Mouse (Mus musculus): Measurements from ENCODE around the gene Drg1.
A peak's percentile ranks its signal among the peaks of the same experiment; 100 is the strongest.

Gene Drg1

DNA sequence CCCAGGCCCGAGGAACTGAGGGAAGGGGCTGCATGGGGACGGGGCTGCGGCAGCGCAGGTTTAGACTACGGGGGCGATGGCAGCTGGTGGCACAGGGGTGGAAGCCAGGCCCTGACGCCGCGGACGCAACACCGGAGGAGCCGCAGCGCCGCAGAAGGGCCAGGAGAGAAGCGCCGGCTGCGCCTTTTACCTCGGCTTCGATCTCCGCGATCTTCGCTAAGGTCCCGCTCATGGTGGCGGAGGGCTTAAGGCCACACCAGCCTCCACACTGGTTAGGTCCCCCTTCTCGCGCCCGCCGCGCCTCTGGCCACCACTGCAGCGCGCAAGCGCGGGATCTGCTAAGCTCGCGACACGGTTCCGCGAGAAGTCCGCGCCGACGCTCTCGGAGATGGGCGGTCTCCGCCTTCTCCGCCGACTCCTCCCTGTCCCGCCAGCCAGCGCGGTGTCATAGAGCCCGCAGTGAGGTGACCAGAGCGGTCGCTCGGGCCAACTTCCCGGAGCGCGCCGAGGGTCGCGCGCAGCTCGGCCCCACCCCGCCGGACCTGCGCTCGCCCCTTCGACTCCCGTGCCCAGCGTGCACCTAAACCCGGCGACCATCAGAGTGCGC, at the start of gene Drg1:
Gene Drg1, minus strand, starts transcription at position 337 of the 607 bp plus-strand sequence.
- peak; percentile 95 to 97 for DNase-seq (ENCODE audit: inconsistent age in 2 of 2, low spot score in 1 of 2)

DNA sequence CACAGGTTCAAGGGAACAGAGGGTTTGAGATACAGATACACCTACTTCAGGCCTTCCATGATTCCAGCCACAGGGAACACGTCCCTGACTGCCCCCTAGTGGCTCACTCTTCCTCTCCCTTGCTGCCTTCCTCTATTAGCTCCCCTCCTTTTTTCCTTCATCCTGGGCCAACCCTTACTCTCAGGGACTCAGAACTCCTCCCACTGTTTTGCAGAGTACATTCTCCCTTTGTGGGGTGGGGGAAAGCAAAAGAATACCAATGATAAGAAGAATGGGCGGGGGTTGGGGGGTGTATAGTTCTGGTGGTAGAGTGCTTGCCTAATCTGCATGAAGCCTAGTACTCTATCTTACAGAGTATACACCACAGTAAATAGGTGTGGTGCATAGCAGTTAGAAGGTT, 47.9 kb upstream of the Drg1 start:
- DNase-seq (ENCODE audit: inconsistent age in 2 of 2, low spot score in 1 of 2), result peak; percentile 70 to 91

DNA sequence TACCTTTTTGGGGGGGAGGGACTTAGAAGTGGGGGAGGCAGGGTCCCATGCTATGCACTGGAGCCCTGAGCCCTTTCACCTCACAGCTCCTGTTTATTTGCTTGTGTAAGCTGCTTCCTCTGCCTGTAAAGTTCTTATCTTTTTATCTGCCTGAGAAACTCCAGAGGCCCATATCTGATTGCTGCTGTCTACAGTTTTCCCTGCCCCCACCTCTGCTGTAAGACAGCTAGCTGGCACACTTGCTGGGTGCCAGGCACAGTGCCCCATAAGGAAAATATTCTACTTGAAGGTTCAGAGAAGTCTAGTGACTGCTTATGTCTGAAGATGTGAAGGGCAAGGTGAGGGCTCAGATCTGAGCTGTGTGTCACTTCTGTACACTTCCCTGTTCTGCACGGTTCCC, 47.1 kb upstream of the Drg1 start:
- no peak for DNase-seq (ENCODE audit: inconsistent age in 2 of 2, low spot score in 1 of 2)

DNA sequence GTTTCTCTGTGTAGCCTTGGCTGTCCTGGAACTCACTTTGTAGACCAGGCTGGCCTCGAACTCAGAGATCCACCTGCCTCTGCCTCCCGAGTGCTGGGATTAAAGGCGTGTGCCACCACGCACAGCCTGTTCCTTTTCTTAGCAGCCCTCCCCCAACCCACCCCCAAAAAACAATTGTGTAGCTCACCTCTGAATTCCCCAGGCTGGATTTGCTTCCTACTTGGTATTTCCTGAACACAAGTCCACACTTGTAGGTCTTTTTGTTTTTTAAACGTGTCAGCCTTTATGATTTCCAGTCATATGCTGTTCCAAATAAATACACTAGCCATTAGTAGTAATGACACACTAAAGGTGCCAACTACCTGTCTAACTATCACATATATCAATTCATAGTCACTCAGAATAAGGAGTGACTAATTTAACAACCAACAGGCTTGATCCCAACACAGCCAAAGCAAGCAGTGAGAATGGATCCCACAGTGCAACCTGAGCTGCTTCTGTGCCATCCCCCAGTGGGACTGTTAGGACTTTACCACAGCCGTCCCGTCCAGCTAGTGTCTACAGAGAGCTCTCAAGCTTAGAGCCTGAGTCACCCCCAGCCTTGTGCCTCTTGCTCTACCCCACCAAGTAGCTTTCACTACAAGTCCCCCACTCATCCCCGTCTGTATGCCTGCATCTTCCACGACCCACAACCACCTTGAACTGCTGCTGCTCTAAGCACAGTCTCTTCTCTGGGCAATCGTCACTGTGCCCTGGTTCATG, 45.6 kb upstream of the Drg1 start:
- no peak for DNase-seq (ENCODE audit: inconsistent age in 2 of 2, low spot score in 1 of 2)

DNA sequence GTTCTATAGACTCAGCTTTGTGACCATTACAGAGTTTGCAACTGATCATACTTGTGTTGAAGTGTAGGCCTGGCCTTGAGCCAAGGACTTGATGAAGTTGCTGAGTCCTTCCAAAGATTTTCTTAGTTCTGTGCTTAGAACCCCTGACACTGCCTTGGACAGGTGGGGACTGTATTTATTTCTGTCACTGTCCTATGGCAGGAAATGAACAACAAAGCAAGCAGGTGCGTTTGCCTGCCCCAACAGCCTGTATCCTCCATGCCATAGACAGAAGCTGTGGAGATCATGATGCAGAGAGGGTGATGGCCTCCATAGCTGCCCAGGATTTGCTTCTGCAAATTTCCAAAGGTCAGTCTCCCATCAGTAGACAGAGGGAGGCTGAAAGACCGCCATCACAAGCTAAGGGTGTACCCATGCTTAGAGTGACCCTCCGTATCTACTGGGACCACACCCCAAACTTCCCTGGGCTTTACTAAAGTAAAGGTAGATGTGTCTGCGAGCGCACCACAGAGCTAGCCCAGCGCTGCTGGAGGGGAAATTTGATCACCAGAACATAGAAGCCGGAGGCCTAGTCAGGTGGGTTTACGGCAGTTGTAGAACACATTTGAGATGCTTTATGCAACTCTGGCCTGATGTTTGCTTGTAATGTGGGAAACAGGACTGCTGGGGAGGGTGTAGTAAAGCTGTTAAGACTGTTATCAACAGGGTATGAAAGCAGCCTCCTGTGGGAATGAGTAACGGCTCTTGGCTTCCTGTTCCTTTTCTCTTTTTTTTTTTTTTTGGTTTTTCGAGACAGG, 44.8 kb upstream of the Drg1 start:
- no peak for DNase-seq (ENCODE audit: inconsistent age in 2 of 2, low spot score in 1 of 2)

DNA sequence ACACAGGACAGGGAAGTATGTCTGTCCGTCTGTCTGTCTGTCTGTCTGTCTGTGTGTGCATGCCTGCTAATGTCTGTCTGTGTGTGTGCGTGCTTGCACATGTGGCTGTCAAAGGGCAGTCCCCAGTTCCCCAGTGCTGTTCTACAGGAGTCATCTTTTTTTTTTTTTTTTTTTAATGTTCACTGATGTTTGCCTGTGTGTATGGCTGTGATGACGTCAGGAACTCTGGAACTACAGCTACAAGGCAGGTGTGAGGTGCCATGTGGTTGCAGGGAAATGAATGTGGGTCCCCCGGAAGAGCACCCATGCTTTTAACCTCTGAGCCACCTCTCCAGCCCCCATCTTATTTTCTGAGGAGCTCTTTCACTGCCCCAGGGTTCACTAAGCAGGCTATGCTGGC, 43.7 kb upstream of the Drg1 start:
- no peak for DNase-seq (ENCODE audit: inconsistent age in 2 of 2, low spot score in 1 of 2)

DNA sequence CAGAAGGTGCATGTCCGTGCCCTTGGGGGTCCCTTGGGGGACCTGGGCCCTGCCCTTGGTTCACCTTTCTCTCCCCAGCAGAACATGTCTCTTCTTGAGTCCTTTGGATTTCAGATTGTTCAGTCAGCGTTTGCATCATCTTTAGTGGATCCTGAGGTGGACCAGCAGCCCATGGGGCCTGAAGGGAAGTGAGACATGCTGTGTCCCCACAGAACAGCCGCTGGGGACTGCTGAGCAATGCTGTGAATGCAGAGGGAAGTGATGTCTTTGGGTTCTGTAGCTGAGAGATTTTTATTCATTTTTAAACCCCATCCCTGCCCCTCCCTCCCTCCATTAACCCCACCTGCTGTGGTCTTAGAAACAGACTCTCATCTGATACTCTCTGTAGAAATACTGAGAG, 41.7 kb upstream of the Drg1 start:
- no peak for DNase-seq (ENCODE audit: inconsistent age in 2 of 2, low spot score in 1 of 2)

DNA sequence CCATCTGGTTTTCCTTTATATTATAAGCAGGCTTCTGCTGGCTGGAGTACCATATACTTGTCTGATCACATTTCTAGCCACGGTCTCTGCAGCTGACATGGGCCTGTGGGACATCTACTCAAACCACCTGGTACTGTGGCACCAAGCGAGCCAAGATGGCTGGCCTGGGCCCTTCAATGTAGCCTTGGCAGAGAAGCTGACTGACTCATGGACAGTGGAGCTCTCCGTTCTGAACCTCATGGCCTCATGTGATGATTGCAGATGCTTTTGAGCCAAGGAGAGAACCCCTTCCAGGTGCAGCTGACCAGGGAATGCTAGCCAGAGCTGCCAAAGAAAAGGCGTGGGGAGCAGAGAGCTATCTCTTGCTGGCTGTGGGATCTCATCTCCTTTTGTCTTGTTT, 39.6 kb upstream of the Drg1 start:
- no peak for DNase-seq (ENCODE audit: inconsistent age in 2 of 2, low spot score in 1 of 2)

DNA sequence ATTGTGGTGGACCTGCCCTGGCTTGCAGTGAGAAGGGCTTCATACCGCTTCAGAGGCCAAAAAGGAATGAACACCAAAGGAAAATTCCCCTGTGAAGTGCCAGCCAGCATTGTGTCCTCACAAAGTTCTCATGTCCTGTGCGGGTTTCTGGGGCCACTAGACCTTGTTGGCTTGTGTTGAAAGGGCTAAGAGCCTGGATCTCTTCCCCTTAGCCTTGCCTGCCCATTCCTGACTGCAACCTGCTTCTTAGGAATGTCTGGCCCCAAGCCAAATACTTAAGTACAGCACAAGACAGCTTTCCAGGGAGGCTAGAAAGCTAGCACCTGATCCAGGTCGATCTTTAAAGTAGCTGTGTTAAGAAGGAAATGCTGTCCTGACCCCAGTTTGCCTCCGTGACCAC, 36.6 kb upstream of the Drg1 start:
- peak in 1 of 2 experiments; percentile 64 for DNase-seq (ENCODE audit: inconsistent age in 2 of 2, low spot score in 1 of 2)

DNA sequence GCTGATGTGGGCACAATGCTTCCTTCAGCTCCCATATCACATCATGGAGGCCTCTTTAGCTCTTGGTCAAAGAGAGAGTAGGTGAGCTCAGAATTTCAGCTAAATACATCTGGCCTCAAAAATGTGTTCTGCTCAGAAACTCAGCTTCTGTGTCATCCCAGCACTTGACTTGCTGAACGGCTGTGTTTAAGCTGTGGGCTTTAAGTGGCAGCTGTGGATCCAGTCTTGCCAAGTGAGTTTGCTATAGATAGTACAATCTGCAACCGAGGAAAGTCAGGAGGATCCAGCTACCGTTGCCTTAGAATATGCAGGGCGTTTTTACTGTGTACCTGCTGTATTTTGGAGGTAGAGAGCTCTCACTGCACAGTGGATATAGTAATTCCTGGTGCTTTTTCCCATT, 36.2 kb upstream of the Drg1 start:
- DNase-seq (ENCODE audit: inconsistent age in 2 of 2, low spot score in 1 of 2), result no peak

DNA sequence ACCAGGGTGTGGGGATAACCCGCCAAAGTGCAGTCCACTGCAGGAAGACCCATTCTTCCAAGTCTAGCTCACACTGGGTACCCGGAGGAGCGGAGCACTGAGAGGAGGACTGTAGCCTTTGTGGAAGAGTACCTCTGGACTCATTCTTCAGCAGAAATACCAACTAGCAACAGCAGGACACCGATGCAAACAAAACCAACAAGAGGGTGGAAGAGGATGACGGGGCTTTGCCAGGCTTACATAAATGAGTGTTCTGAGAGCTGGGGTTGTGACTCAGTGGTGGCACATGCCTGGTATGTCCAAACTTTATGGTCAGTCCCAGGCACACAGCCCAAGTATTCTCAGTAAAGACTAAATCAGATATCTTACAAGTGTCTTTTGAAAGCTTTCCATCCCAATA, 34.9 kb upstream of the Drg1 start:
- no peak for DNase-seq (ENCODE audit: inconsistent age in 2 of 2, low spot score in 1 of 2)

DNA sequence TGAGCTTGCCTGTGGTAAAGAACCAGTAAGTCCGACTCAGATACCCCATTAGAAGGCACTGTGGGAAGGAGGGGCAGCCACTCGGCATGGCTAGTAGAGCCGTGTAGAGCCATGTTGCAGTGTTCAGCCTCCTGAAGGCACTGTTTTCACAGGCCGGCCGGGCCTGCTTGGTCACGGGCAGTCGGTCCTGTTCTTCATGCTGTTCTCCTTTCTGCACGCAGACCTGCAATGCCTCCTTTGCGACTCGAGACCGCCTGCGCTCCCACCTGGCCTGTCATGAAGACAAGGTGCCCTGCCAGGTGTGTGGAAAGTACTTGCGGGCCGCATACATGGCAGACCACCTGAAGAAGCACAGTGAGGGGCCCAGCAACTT, 32.6 kb upstream of the Drg1 start:
- no peak for DNase-seq (ENCODE audit: inconsistent age in 2 of 2, low spot score in 1 of 2)

DNA sequence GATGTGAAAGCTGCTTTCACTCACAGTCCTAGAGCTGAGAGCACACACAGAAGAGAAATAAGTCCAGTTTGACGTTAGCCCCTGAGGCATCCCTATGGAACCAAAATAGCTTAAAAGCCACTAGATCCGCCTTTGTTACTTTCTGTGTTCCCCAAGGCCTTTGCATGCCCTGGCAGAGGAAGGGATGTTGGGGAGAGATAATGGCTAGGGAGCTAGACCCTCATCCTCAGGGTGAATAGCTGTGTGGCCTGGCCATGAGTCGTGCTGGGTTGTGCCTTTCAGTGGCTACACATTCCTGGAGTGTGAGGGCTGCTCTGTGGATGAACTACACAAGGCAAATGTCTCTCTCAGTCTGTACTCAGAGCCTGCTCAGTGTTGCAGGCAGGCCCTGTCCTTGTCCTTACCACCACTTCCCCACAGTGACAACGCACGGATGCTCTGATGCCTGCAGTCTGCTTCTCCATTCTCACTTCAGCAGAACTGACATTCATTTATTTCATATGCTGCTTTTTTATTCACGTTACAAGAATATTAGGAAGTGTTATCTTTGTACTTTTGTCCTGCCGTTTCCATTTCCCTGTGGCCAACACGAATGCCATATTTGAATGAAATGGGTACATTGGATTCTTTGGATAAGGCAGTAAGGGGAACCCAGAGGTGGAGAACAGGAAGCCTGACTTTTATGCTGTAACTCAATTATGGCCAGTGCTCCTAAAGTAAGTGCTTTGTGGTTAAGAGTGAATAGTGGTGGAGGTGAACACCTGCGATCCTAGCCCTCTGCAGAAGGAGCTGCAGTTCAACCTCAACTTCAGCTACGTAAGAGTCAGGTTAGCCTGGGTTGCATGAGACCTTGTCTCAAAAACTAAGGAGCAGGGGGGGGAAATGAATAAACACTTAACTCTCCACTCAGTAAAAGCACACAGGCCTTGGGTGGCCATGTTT, 31.9 kb upstream of the Drg1 start:
- DNase-seq (ENCODE audit: inconsistent age in 2 of 2, low spot score in 1 of 2), result no peak

DNA sequence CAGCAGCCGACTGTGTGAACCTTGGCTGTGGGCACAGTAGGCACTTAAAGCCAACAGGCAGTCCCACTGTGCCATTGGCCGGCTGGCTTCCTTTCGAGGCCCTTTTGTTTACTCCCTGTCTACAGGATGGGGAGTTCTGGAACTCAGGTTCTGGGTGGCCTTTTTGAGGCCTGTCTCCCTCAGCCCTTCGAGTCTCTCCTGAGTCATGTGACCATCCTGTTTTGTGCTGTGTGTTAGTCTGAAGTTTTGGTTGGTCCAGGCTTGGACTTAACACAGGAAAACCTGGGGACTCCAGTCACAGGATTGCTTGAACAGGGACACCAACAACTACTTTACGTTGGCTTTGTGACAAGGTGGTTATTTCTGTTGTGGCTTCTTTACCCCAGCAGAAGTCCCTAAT, 29.8 kb upstream of the Drg1 start:
- DNase-seq (ENCODE audit: inconsistent age in 2 of 2, low spot score in 1 of 2), result no peak

DNA sequence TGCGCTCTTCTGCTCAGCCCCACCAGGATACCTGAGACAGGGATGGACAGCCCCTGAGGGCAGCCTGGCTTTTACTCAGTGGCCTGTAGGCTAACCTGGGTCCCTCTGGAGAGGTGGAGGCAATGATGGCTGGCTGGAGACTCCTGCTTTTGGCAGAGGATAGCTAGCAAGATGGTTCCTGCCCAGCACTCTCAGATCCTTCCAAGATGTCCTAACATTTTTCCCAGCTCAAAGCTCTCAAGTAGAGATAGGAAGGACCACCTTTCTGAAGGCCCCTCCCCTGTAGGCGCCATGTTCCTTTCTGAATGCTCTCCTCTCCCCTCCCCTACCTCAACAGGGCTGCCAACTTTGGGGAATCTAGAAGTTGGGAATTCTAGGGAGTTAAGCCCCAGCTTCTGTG, 28.4 kb upstream of the Drg1 start:
- DNase-seq (ENCODE audit: inconsistent age in 2 of 2, low spot score in 1 of 2), result no peak

DNA sequence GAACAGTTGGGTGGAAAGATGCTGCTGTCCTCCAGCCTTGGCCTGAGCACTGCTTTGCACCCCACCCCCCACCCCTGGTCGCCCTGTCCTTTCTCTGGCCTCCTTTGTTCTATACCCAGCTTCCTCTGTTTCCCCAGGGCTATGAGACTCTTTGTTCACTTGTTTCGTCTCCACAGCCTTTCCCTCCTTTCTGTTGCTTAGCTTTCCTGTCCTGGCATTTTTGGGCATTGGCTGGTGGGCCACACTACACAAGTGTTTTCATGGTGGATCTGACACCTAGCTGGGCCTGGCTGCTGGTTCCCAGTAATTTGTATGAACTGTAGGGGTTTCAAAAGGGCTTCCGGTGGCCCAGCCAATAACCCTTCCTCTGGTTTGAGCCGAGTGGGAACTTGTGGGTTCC, 27.1 kb upstream of the Drg1 start:
- no peak for DNase-seq (ENCODE audit: inconsistent age in 2 of 2, low spot score in 1 of 2)

DNA sequence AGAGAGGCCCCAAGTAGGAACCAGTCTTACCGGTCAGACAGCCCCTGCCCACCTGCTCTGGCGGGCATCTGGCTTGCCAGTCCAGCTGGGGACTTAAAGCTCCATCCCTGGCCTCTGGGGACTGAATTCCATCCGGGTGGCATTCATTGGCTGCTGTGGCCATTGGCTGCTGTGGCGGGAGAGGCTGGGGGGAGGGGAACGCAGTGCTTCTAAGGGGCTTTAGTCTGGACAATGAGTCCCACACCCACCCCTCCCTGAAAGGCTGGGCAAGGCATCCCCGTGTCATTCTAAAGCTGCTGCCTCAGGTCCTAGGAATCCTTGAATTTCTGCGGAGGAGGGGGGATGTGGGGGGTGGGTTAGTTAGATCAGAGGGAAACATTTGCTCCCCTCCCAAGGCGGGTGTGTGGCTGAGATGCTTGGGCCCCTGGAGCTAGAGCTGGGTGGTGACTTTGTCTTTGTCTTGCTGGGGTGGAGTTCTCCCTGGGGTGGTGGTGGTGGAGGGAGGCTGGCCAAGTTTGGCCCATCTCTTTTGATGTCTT, 26.6 kb upstream of the Drg1 start:
- peak in 1 of 2 experiments; percentile 59 for DNase-seq (ENCODE audit: inconsistent age in 2 of 2, low spot score in 1 of 2)

DNA sequence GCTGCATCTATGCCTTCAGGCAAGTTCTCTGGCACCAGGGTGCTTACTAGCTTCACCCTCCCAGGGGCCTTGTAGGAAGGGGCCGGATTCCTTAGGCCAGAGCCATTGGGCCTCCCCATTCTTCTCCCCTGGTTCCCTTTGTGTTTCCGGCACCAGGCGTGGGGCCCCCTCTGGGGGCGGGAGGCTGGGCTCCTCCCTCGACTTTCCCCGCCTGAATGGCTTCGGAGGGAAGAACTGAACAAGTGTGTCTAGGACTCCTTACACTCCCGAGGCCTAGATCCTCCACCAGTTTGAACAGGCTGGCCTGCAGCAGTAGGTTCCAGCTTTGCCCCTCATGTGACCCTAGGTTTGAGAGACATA, 25.8 kb upstream of the Drg1 start:
- DNase-seq (ENCODE audit: inconsistent age in 2 of 2, low spot score in 1 of 2), result peak; percentile 53 to 80

DNA sequence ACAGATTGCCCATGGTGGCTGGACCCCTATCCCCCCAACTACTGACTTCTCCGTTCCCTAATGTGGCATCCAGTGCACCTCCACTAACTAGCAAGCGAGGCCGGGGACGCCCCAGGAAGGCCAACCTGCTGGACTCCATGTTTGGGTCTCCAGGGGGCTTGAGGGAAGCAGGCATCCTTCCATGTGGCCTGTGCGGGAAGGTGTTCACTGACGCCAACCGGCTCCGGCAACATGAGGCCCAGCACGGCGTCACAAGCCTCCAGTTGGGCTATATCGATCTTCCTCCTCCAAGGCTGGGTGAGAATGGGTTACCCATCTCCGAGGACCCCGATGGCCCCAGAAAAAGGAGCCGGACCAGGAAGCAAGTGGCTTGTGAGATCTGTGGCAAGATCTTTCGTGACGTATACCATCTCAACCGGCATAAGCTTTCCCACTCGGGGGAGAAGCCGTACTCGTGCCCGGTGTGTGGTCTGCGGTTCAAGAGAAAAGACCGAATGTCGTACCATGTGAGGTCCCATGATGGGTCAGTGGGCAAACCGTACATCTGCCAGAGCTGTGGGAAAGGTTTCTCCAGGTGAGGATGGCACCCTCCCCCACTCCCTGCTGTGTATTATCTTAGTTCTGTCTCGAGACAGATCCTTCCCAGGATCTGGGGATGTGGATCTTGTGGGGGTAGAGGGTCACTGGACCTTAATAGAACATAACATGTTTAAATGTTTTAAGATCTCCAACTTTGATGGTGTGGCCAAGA, 25.3 kb upstream of the Drg1 start:
- DNase-seq (ENCODE audit: inconsistent age in 2 of 2, low spot score in 1 of 2), result peak in 1 of 2 experiments; percentile 82

DNA sequence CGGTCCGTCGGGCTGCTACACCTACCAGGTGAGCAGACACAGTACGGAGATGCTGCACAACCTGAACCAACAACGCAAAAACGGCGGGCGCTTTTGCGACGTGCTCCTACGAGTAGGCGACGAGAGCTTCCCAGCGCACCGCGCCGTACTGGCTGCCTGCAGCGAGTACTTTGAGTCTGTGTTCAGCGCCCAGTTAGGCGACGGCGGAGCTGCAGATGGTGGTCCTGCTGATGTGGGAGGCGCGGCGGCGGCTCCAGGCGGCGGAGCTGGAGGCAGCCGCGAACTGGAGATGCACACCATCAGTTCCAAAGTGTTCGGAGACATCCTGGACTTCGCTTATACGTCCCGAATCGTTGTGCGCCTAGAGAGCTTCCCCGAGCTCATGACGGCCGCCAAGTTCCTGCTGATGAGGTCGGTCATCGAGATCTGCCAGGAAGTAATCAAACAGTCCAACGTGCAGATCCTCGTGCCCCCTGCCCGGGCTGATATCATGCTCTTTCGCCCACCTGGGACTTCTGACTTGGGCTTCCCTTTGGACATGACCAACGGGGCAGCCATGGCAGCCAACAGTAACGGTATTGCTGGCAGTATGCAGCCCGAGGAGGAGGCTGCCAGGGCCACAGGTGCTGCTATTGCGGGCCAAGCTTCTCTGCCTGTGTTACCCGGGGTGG, 24.6 kb upstream of the Drg1 start:
- DNase-seq (ENCODE audit: inconsistent age in 2 of 2, low spot score in 1 of 2), result peak; percentile 65 to 84

Measured in adrenal gland, adult (tissue).